Mouse (Mus musculus): ENCODE measurements at regions not wholly inside any gene's neighbourhood (a gene's known extent, or its start where the extent isn't known, plus 50 kb on each side); places are given as distances from the start of the nearest gene placed in this dataset.

GRCm38 (mm10) chr15:97571885-97572284, 133.7 kb downstream of the Rpap3 start:
- Histone ChIP-seq H3K4me2 (ENCODE audit: low read depth, low read length, poor library complexity, severe bottlenecking) (no peak overlapping the region), H3K9me3 (ENCODE audit: low read length) (no peaks in the 10 kb centered on the region), H3K36me3 (ENCODE audit: insufficient read depth, low read length) (no peaks in the 10 kb centered on the region), H3K9ac (replicated peaks; ENCODE audit: low read length, poor library complexity, severe bottlenecking) (no peak overlapping the region), H3K4me1 (ENCODE audit: insufficient read depth, low read length) (no peaks in the 10 kb centered on the region), H3K27me3 (ENCODE audit: insufficient read depth, low read length) (no peaks in the 10 kb centered on the region), H3K27ac (ENCODE audit: low read depth, low read length) (no peak overlapping the region), H3K4me3 (ENCODE audit: low read depth, low read length) (no peak overlapping the region)
- no peak for DNase-seq (ENCODE audit: low spot score)
- no peak for TF ChIP-seq CTCF (IDR thresholded peaks at IDR 0.05)
- ATAC-seq (ENCODE audit: low FRiP score): no peak

GRCm38 (mm10) chr15:97560096-97560495, 145.5 kb downstream of the Rpap3 start:
- Histone ChIP-seq H3K36me3 (ENCODE audit: insufficient read depth, low read length) (no peaks in the 10 kb centered on the region), H3K4me2 (ENCODE audit: low read depth, low read length, poor library complexity, severe bottlenecking) (no peak overlapping the region), H3K27ac (ENCODE audit: low read depth, low read length) (no peak overlapping the region), H3K4me1 (ENCODE audit: insufficient read depth, low read length) (no peaks in the 10 kb centered on the region), H3K4me3 (ENCODE audit: low read depth, low read length) (no peak overlapping the region), H3K9ac (replicated peaks; ENCODE audit: low read length, poor library complexity, severe bottlenecking) (no peak overlapping the region), H3K27me3 (ENCODE audit: insufficient read depth, low read length) (no peaks in the 10 kb centered on the region), H3K9me3 (ENCODE audit: low read length) (peaks cover 8% of the 10 kb centered on the region)
- ATAC-seq (ENCODE audit: low FRiP score) (no peak), DNase-seq (ENCODE audit: low spot score) (no peak)
- WGBS: 96% methylated on average over 3 of the region's 3 CpGs
- no peak for TF ChIP-seq CTCF (IDR thresholded peaks at IDR 0.05)

GRCm38 (mm10) chr15:97558725-97559124, 146.9 kb downstream of the Rpap3 start:
- Histone ChIP-seq H3K9me3 (ENCODE audit: low read length) (peaks cover 8% of the 10 kb centered on the region), H3K9ac (replicated peaks; ENCODE audit: low read length, poor library complexity, severe bottlenecking) (no peak overlapping the region), H3K4me2 (ENCODE audit: low read depth, low read length, poor library complexity, severe bottlenecking) (no peak overlapping the region), H3K4me3 (ENCODE audit: low read depth, low read length) (no peak overlapping the region), H3K27me3 (ENCODE audit: insufficient read depth, low read length) (no peaks in the 10 kb centered on the region), H3K4me1 (ENCODE audit: insufficient read depth, low read length) (no peaks in the 10 kb centered on the region), H3K36me3 (ENCODE audit: insufficient read depth, low read length) (no peaks in the 10 kb centered on the region), H3K27ac (ENCODE audit: low read depth, low read length) (no peak overlapping the region)
- WGBS: 90% methylated on average over 7 of the region's 7 CpGs
- no peak for TF ChIP-seq CTCF (IDR thresholded peaks at IDR 0.05)
- ATAC-seq (ENCODE audit: low FRiP score) (no peak), DNase-seq (ENCODE audit: low spot score) (no peak)

- no peak for ATAC-seq (ENCODE audit: low FRiP score)
These were observed 157.3 kb downstream of the Rpap3 start for GRCm38 (mm10) chr15:97548354-97548753.

GRCm38 (mm10) chr15:97545034-97545433, 160.6 kb downstream of the Rpap3 start:
- Histone ChIP-seq H3K4me3 (ENCODE audit: low read depth, low read length) (no peak overlapping the region), H3K9me3 (ENCODE audit: low read length) (no peaks in the 10 kb centered on the region), H3K27me3 (ENCODE audit: insufficient read depth, low read length) (no peaks in the 10 kb centered on the region), H3K27ac (ENCODE audit: low read depth, low read length) (no peak overlapping the region), H3K9ac (replicated peaks; ENCODE audit: low read length, poor library complexity, severe bottlenecking) (no peak overlapping the region), H3K4me2 (ENCODE audit: low read depth, low read length, poor library complexity, severe bottlenecking) (no peak overlapping the region), H3K4me1 (ENCODE audit: insufficient read depth, low read length) (no peaks in the 10 kb centered on the region), H3K36me3 (ENCODE audit: insufficient read depth, low read length) (no peaks in the 10 kb centered on the region)
- WGBS: 88% methylated on average over 11 of the region's 11 CpGs
- ATAC-seq (ENCODE audit: low FRiP score) (no peak), DNase-seq (ENCODE audit: low spot score) (no peak)
- no peak for TF ChIP-seq CTCF (IDR thresholded peaks at IDR 0.05)

More at GRCm38 (mm10) chr15:97548354-97548753, 157.3 kb downstream of the Rpap3 start:
- 92% methylated on average over 4 of the region's 4 CpGs for WGBS
- H3K9ac ChIP-seq (replicated peaks; ENCODE audit: low read length, poor library complexity, severe bottlenecking): no peak overlapping the region
- peak; percentile 32 for TF ChIP-seq CTCF (IDR thresholded peaks at IDR 0.05)
- DNase-seq (ENCODE audit: low spot score): no peak
- no peak overlapping the region for H3K27ac ChIP-seq (ENCODE audit: low read depth, low read length)
- no peak overlapping the region for H3K4me3 ChIP-seq (ENCODE audit: low read depth, low read length)
- no peaks in the 10 kb centered on the region for H3K4me1 ChIP-seq (ENCODE audit: insufficient read depth, low read length)
- no peaks in the 10 kb centered on the region for H3K27me3 ChIP-seq (ENCODE audit: insufficient read depth, low read length)
- H3K4me2 ChIP-seq (ENCODE audit: low read depth, low read length, poor library complexity, severe bottlenecking): no peak overlapping the region
- no peaks in the 10 kb centered on the region for H3K9me3 ChIP-seq (ENCODE audit: low read length)
- H3K36me3 ChIP-seq (ENCODE audit: insufficient read depth, low read length): no peaks in the 10 kb centered on the region

- Histone ChIP-seq H3K27me3 (ENCODE audit: insufficient read depth, low read length) (no peaks in the 10 kb centered on the region), H3K4me2 (ENCODE audit: low read depth, low read length, poor library complexity, severe bottlenecking) (no peak overlapping the region), H3K4me1 (ENCODE audit: insufficient read depth, low read length) (no peaks in the 10 kb centered on the region), H3K9ac (replicated peaks; ENCODE audit: low read length, poor library complexity, severe bottlenecking) (no peak overlapping the region), H3K4me3 (ENCODE audit: low read depth, low read length) (no peak overlapping the region), H3K9me3 (ENCODE audit: low read length) (no peaks in the 10 kb centered on the region), H3K36me3 (ENCODE audit: insufficient read depth, low read length) (no peaks in the 10 kb centered on the region), H3K27ac (ENCODE audit: low read depth, low read length) (no peak overlapping the region)
- no peak for TF ChIP-seq CTCF (IDR thresholded peaks at IDR 0.05)
- DNase-seq (ENCODE audit: low spot score): no peak
- no peak for ATAC-seq (ENCODE audit: low FRiP score)
- WGBS: 58% methylated on average over 9 of the region's 9 CpGs
These were observed 164.0 kb downstream of the Rpap3 start for GRCm38 (mm10) chr15:97541646-97542045.
